Mouse (Mus musculus): ENCODE results near the gene Prkn.

Gene Prkn

DNA sequence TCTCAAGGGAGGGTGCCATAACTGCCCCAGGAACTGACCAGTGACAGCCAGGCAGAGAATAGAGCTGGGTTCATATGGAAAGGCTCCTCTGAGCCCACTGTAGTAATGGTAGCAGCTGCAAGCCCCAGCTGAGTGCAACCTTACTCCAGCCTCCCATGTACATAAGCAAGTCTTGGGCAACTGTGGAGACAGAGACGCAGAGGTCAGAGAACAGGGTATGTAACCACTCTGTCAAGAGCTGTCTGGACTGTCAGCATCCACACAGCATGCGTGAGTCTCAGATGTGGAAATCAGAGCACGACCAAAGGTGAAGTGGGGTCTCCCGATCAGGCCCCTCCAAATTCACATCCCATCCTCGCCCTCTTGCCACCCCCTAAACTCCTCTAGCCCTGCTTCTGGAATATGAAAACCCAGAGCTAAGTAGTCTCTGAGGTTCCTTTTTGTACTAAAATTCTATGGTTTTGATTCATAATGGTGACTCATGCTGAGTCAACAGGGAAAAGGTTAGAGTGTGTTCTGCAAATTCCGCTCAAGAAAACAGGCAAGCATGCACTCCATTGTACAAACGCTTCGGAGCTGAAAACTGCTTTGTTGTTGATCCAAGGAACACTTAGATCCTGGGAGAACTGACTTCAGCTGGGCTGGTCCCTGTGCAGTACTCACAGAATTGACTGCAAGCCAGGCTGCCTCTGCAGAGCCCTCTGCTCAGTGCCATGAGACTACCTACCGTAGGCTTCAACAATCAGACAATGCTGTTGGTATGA, 1254.8 kb downstream of the Prkn start:
- peak; percentile 93 for DNase-seq (ENCODE audit: low read depth)

DNA sequence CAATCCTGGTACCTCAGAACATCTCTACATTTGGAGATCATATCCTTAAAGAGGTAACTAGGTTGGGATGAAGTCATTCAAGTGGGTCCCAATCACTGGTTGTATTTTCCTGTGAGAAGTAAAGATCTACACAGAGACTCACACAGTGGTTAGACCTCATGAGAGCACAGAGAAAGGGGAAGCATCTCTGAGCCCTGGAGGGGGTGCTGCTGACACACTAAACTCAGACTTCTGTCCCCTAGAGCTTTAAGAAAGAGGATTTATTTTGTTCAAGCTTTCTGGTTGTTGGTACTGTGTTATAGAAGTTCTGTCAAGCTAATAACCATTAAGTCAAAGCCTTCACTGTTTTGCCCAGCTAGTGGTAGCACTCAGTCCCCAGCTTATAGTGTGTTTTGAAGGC, 1259.2 kb downstream of the Prkn start:
- no peak for DNase-seq (ENCODE audit: low read depth)

DNA sequence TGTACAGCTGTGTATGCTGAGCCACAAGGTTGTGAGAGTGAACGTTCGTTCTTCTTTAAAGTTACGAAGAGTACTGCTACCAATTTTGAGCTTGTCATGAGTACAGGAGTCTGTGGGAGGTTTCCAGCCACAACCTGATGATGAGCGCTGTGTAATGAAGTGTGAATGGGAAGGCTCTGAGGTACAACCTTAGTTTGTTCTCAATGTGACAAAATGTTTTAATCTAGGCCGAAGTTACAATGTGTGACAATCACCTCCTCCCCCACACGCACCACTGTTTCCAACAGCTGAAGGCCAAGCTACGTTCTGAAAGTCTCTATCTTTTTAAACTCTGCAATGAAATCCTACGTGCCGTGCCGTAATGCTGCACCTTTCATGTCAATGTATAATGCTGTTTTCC, 1262.1 kb downstream of the Prkn start:
- no peak for DNase-seq (ENCODE audit: low read depth)

DNA sequence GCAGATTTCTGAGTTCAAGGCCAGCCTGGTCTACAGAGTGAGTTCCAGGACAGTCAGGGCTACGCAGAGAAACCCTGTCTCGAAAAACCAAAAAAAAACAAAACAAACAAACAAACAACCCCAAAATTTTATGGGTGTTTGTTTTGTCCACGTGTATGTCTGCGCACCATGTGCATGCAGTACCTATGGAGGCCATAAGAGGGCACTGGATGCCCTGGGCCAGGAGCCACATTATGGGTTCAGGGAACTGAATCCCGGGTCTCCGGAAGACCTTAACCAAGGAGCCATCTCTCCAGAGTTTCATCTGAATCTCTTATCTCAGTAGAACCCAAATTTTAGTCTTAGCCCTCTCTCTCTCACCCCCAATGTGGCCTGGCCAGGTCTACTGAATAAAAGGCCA, 1263.6 kb downstream of the Prkn start:
- DNase-seq (ENCODE audit: low read depth): no peak

DNA sequence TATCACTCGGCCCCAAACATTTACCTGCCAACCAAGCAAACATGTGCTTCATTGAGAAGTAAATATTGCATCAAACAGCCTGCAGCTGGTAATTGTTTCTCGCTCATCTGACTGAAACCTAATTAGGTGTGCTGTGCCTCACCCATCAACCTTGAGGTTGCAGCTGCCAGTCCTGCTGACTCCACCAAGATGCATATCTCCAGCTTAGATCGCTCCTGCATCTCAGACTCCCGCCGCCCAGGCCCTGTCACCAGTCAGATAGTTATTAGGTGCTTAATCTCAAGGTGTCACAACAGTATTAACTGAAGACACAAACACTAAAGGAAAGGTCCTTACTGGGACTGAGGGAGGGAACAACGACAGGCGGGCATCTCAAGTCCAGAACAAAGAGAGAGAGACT, 1264.1 kb downstream of the Prkn start:
- no peak for DNase-seq (ENCODE audit: low read depth)

DNA sequence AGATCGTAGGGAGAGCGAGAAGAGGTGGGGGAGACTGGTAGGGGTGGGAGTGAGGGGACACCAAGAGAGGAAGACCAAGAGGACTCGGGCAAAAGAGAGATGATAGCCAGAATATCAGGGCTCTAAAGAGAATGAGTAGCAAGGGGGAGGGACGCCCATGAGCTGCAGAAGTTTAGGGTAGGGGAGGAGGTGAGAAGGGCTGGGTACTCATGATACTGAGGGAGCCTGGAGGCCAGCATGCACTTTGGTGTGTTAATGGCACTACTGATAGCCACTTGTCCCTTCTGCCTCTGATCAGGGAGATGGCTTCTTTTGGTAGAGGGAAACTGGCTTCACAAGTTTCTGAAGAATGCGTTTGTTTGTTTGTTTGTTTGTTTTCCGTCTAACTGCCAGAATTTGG, 1264.5 kb downstream of the Prkn start:
- DNase-seq (ENCODE audit: low read depth): no peak

DNA sequence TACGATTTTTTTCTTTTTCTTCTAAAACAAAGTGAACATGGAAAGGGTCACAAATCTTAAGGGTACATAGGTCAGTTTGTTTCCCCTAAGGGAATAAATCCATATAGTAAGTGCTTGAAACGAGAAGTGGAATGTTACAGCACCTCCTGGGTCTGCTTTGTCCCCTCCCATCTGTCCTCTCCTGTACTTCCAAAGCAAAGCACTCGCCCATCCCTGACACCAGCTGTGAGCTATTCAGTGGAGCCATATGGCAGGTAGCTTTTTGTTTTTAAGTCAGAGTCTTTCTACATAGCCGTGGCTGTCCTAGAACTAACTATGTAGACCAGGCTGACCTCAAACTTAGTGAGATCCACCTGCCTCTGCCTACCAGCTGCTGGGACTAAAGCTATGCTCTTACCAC, 1266.1 kb downstream of the Prkn start:
- no peak for DNase-seq (ENCODE audit: low read depth)

All from NIH3T3 (cell line).